Mouse (Mus musculus) bone marrow, adult 2 months (tissue): ENCODE data around the gene Maml3. TPM values are rescaled to one million over a fixed set of nuclear protein-coding genes. Genes with fewer than 3 reads are reported as not detected.

ENCODE experiments used
- H3K27ac ChIP-seq: fragments of 200-500 bp; 2 replicates; pipeline ENCODE4 v1.5.1; 2012; ENCODE audit warnings: low read depth, mild to moderate bottlenecking, control low read depth, inconsistent platforms, low read length; ENCODE audit not compliant: control insufficient read depth, poor library complexity, insufficient read depth
- H3K4me1 ChIP-seq: fragments of 200-500 bp; 2 replicates; pipeline ENCODE4 v1.6.1; 2011; ENCODE audit warnings: low read length; ENCODE audit not compliant: control insufficient read depth, insufficient read depth
- H3K4me3 ChIP-seq: fragments of 200-500 bp; replicated peaks from 2 replicates; pipeline ENCODE3; 2011; ENCODE audit warnings: mild to moderate bottlenecking, low read depth, low read length, control low read depth; ENCODE audit not compliant: control insufficient read depth
- CTCF ChIP-seq: fragments of 200-500 bp; IDR thresholded peaks from 2 replicates; pipeline ENCODE4 v1.5.1; 2011; ENCODE audit warnings: low read length, control low read depth; ENCODE audit not compliant: control insufficient read depth, insufficient read depth
- POLR2A ChIP-seq: fragments of 200-500 bp; IDR thresholded peaks from 2 replicates; pipeline ENCODE4 v1.6.1; 2011; ENCODE audit warnings: low read depth, mild to moderate bottlenecking, control low read depth, low read length, borderline replicate concordance; ENCODE audit not compliant: control insufficient read depth
- WGBS: fragments of 180-500 bp; shearing (Covaris S2); methylation state at CpG from one replicate; pipeline ENCODE4 v1.1.7; 2018; 5-methylcytosine and 5-hydroxymethylcytosine counted together
- polyA plus RNA-seq: library from polyadenylated mRNA; stranded (reverse); fragments of >200 nt; gene quantifications from 2 replicates; pipeline ENCODE4 v1.2.4, GENCODE M21; 2011; ENCODE audit warnings: low replicate concordance; ENCODE audit not compliant: missing spikeins, insufficient read depth, insufficient read length

Maml3 gene
- polyA plus RNA-seq, 1 experiment: 4.9 TPM

DNA sequence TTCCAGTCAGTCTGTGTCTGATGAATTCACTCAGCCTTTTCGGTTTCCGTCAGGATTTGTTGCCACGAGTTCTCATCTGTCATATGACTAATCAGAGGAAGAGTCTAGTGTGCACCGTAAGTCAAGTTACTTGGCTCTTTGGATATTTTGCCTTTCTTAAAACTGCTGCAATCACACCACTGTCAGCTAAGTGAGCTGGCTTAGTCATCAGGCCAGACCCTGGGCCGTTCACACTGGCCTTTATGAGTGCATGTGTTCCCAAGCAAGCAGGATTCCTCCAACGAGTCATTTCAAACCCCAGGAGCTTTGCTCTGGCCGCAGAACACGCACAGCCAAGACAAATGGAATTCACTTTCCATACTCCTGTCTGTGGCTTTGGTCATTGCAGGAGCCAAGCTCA, 161.2 kb downstream of the Maml3 start:
- Histone ChIP-seq H3K4me3 (no peak overlapping the region), H3K4me1 (no peaks in the 10 kb centered on the region), H3K27ac (no peak overlapping the region)
- 82% methylated on average over 8 of the region's 8 CpGs for WGBS
- TF ChIP-seq POLR2A (no peak), CTCF (no peak)

DNA sequence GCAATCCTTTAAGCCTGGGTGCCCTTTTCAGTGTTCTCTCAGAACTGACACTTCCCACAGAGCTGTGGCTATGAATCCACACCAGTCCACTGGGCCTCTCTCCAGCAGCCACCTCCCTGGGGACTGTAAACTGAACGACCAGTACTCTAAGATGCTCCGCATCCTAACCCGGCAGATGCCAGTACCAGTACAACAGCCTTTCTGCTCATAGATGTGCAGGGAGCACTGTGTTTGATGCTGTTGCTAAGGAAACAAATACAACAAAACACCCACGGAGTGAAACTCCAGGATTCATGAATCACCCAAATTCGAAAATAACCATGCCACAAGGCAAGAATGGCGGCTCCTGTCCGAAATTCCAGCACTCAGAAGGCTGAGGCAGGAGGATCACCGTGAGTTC, 163.1 kb downstream of the Maml3 start:
- Histone ChIP-seq H3K4me1 (no peaks in the 10 kb centered on the region), H3K4me3 (no peak overlapping the region), H3K27ac (no peak overlapping the region)
- TF ChIP-seq CTCF: no peak
- TF ChIP-seq POLR2A: no peak
- 85% methylated on average over 8 of the region's 8 CpGs for whole genome bisulfite sequencing

- WGBS: 89% methylated on average over 7 of the region's 7 CpGs
- TF ChIP-seq CTCF: no peak
- no peak for TF ChIP-seq POLR2A
- Histone ChIP-seq H3K4me3 (no peak overlapping the region), H3K4me1 (no peaks in the 10 kb centered on the region), H3K27ac (no peak overlapping the region)
These were observed 165.0 kb downstream of the Maml3 start for GRCm38 (mm10) chr3:51939864-51940263.

- 11% methylated on average over 5 of the region's 5 CpGs for WGBS
- H3K4me3 ChIP-seq: no peak overlapping the region
- no peaks in the 10 kb centered on the region for H3K4me1 ChIP-seq
- TF ChIP-seq POLR2A (no peak), CTCF (no peak)
- H3K27ac ChIP-seq: no peak overlapping the region
These were observed 165.8 kb downstream of the Maml3 start for GRCm38 (mm10) chr3:51939054-51939453.

DNA sequence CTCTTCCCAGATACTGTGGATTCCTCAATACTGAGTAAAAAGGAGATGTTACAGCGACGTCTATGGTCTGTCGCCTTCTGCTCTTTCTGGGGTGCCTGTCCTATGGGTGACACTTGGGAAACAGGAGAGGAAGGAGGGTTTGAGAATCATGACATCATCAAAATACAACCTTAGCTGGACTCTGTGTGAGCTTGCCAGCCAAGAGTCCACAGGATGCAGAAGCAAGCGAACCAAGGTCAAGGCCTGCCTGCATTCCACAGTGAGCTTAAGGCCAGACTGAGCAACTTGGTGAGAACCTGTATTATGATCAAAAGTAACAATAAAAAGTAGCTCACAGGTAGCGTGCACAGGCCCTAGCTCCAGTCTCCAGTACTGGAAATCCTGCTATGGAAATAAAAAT, 167.7 kb downstream of the Maml3 start:
- 85% methylated on average over 5 of the region's 5 CpGs for WGBS
- Histone ChIP-seq H3K27ac (no peak overlapping the region), H3K4me3 (no peak overlapping the region), H3K4me1 (no peaks in the 10 kb centered on the region)
- TF ChIP-seq CTCF: no peak
- no peak for TF ChIP-seq POLR2A

DNA sequence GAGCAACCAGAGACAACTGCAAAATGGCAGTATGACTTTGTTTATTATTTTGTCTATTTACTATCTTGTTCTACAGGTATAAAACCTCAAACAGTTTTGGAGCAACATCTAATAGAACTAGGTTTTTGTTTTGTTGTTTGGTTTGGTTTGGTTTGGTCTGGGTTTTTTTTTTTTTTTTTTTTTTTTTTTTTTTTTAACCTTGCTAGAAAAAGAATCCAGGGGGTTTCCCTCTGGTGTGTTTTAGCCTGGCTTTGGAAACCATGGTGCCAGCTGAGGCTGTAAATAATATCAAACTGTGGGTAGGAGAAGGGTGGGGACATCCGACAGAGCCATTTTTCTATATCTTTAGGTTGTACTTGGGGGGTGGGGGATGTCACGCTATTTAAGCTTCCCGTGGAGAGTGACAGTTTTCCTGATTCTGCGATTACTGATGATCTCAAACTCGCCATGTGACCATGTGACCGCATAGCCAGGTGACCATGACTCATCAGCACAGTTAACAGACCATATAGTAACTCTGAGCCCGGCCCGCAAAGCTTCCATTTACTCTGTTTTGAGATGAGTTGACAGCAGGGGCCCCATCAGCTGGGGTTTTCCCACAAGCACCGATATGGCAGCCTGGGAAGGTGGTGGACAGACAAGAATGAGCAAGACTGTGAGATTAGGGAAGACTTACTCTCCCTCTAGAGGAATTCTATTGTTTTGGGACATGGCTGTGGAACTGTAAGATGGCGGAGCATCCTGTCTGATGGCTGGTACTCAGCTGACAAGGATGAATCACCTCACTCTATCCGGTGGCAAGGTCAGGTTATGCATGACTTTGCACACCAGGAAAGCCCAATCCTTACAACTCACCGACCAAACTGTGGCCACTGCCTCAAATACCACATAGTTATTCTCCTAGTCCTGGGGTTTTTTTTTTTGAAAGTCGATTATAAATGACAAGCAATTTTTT, 170.1 kb downstream of the Maml3 start:
- WGBS: 86% methylated on average over 13 of the region's 13 CpGs
- H3K4me1 ChIP-seq: no peaks in the 10 kb centered on the region
- no peak overlapping the region for H3K4me3 ChIP-seq
- TF ChIP-seq CTCF: no peak
- no peak for TF ChIP-seq POLR2A
- no peak overlapping the region for H3K27ac ChIP-seq

DNA sequence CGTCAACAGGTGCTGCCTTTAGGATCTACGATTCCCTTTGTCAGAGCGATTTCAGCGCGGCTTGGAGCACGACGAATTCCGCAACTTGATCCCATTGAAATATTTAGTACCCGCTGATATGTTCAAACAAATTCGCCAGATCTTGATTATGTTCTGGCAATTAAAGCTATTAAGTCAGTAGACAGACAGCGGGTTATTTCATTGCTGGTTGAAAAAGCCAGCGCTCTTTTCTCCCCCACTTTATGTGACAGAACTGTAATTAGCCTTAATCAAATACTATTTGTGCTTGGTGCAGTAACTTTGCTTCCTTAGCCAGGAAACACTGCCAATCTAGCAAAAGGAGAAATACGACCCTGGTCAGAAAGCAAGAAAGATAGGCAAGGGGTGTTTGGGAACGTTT, 176.7 kb downstream of the Maml3 start:
- no peak overlapping the region for H3K27ac ChIP-seq
- no peak overlapping the region for H3K4me3 ChIP-seq
- no peaks in the 10 kb centered on the region for H3K4me1 ChIP-seq
- no peak for TF ChIP-seq POLR2A
- no peak for TF ChIP-seq CTCF
- WGBS: 88% methylated on average over 14 of the region's 14 CpGs

DNA sequence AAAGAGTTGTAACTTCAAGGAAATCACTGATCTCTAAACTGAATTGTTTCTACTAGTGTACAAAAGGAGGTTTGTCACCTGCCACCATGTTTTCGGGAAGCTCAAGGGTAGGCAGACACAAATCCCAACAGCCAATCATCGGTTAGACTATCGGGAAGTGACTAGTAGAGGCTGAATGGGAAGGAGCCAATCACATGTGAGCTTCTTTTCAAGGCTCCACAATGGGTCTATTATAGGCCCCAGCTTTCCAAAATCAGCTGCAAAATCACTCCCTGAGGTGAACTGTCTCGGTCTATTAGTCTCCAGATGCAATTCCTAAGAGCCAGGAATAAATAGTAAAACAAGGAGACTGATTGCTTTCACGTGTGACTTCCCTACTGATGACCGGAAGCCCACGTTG, 177.3 kb downstream of the Maml3 start:
- Histone ChIP-seq H3K4me3 (no peak overlapping the region), H3K4me1 (no peaks in the 10 kb centered on the region), H3K27ac (no peak overlapping the region)
- TF ChIP-seq CTCF: no peak
- TF ChIP-seq POLR2A: no peak
- 88% methylated on average over 7 of the region's 7 CpGs for WGBS

DNA sequence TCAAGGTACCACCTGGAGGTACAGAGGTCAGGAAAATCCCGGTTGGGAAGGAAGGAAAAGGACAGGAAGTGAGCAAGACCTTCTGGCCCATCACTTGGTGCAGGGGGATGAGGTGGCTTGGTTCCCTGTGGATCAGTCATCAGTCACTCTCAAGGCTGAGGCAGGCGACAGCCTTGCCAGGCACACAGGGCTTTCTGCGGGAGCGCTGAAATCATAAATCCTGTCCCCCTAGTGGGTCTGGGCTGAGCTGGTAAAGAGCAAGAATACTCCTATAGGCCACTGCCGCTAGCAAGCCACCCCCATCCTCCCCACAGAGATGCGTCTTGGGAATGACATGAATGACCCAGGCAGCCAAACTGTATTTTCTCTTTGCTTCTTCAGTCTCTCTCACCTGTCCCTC, 177.8 kb downstream of the Maml3 start:
- TF ChIP-seq CTCF: no peak
- no peak for TF ChIP-seq POLR2A
- WGBS: 76% methylated on average over 6 of the region's 6 CpGs
- Histone ChIP-seq H3K4me3 (no peak overlapping the region), H3K4me1 (no peaks in the 10 kb centered on the region), H3K27ac (no peak overlapping the region)

DNA sequence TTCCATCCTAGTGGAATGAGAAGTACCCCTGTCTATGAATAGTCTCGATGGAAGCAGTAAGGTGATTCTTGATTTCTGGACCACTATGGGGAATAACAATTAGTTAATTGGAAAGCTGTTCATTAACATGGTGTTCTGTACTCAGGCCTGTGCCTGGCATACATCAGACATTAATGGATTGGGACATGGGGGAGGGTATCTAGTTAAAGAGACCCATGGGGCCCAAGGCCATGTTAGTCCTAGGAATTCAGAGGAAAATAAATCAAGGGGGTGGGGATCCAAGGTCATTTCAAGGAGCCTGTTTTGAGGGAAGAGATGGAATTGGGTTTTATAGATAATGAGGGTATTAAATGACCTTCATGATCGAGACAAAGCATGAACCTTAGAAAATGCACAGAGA, 179.1 kb downstream of the Maml3 start:
- H3K27ac ChIP-seq: no peak overlapping the region
- no peak overlapping the region for H3K4me3 ChIP-seq
- H3K4me1 ChIP-seq: no peaks in the 10 kb centered on the region
- WGBS: 69% methylated on average over 2 of the region's 2 CpGs
- TF ChIP-seq CTCF (no peak), POLR2A (no peak)
